Mouse (Mus musculus): Measurements from ENCODE around the gene Trappc10.

The Trappc10 gene

GRCm38 (mm10) chr10:78244438-78245224 is at the start of gene Trappc10:
Gene Trappc10 (minus strand): TSS chr10:78244641.
- DNase-seq (ENCODE audit: low read depth): peak; percentile 80

GRCm38 (mm10) chr10:78293576-78293975 is 49.1 kb upstream of the Trappc10 start:
- DNase-seq (ENCODE audit: low read depth): no peak

DNA sequence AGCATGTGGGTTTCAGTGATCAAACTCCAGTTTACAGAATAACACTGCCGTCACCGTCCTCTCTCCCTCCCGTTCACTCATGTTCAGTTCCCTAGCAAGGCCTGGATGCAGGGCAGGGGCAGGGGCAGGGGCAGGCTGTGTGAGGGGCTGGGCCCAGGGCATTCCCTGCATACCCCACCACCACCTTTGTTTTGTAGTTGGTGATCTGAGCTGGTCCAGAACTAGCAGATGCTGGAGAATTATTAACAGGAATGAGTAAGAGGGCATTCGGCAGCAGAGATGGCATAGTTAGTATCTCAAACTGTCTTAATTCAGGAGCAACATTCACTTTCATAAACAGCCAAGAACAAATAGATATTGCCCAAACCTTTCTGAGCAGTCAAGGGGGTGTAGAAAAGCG is 47.9 kb upstream of the Trappc10 start:
- no peak for DNase-seq (ENCODE audit: low read depth)

DNA sequence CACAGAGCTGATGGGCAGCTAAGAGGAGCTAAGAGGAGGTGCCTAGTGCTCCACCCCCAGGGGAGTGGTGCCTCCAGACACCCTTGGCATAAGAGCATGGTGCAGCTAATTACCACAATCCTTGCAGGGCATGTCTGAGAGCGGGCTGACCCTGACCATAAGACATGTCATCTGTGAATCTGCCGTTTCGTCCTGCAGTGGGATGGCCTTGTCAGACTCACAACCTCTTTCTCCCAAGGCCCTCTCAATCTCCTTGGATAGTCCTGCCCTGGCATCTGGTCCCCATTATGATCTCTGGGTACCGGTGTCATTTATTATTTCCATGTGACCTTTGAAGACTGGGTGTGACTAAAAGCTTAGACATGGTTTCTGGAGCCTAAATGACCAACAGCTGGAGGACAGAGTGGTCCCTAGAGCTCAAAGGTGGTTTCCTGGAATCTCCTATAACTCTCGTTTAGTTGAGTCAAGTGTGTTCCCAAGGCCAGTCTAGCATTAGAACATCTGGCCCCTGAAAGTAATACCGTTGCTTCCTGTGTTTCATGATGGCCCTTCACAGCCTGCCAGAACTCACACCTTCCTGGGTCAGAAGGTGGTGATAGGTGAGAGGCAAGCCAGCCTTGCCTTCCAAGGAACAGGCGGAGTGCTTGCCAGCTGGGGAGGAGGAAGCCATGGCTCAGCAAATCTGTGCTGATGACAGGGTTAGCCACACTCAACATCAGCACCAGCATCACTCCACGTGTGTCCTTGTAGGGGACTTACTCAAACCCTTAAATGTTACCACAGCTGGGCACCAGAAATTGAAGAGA is 46.5 kb upstream of the Trappc10 start:
- DNase-seq (ENCODE audit: low read depth): no peak

- no peak for DNase-seq (ENCODE audit: low read depth)
Observed at GRCm38 (mm10) chr10:78288896-78289295, 44.5 kb upstream of the Trappc10 start.

- DNase-seq (ENCODE audit: low read depth): no peak
Observed at GRCm38 (mm10) chr10:78288135-78288534, 43.7 kb upstream of the Trappc10 start.

GRCm38 (mm10) chr10:78287465-78288132 is 43.2 kb upstream of the Trappc10 start:
- no peak for DNase-seq (ENCODE audit: low read depth)

GRCm38 (mm10) chr10:78285959-78286358 is 41.5 kb upstream of the Trappc10 start:
- no peak for DNase-seq (ENCODE audit: low read depth)

GRCm38 (mm10) chr10:78285409-78285808 is 41.0 kb upstream of the Trappc10 start:
- DNase-seq (ENCODE audit: low read depth): no peak

- no peak for DNase-seq (ENCODE audit: low read depth)
Observed at GRCm38 (mm10) chr10:78284812-78285211, 40.4 kb upstream of the Trappc10 start.

DNA sequence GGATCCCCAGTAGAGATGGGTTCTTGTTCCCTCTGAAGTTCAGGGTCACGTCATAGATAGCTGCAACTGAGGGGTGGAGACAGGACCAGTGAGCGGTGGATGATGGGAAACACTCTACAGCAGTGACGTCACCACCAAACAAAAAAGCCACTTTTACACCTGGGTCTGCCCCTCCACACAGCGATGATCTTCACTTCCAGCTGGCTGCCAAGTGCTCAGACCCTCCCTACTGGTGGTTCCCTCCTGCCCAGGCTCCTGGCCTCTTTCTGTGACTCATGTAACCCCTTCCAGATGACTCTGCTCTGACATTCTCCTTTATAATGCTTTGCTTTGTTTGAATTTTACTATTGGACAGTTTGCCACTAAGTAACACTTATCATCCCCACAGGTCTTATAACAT is 38.0 kb upstream of the Trappc10 start:
- DNase-seq (ENCODE audit: low read depth): no peak

DNA sequence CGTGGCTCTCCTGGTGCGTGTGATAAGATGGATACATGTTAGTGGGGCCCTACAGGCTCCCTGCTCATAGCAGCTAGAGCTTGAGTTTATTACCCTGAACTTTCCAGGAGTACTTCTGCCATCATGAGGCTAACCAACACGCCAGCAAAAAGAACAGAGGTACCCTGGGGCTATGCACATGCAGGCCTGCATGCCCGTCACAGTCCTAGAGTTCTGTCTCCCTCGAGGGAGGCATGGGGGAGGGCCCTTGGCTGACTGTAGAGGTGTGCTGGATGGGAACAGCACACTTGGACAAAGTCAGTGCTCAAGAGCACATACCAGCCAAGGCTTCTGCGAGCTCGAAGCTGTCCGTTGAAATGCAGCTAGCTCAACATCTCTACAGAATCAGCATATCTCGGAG is 36.0 kb upstream of the Trappc10 start:
- DNase-seq (ENCODE audit: low read depth): no peak

- DNase-seq (ENCODE audit: low read depth): peak; percentile 40
Observed at GRCm38 (mm10) chr10:78279210-78279609, 34.8 kb upstream of the Trappc10 start.

DNA sequence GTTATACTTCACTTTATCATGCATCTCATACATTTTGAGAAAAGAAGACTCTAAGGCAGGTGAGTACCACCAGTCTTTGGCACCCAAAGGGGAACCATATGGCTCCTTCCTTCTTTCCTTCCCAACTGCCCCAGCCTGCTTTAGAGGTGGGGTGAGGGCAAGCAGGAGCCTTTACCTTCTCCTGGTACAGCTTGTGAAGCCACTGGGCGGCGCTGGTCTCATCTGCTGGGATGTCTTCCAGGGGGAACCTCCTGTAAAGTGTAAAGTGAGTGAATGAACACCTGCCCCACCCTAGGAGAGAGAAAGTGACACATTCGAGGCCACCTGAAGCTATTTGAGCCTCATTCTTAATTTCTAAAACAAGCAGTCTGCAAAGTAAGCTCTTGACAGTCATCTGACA is 33.4 kb upstream of the Trappc10 start:
- no peak for DNase-seq (ENCODE audit: low read depth)

- DNase-seq (ENCODE audit: low read depth): no peak
Observed at GRCm38 (mm10) chr10:78276242-78276641, 31.8 kb upstream of the Trappc10 start.

DNA sequence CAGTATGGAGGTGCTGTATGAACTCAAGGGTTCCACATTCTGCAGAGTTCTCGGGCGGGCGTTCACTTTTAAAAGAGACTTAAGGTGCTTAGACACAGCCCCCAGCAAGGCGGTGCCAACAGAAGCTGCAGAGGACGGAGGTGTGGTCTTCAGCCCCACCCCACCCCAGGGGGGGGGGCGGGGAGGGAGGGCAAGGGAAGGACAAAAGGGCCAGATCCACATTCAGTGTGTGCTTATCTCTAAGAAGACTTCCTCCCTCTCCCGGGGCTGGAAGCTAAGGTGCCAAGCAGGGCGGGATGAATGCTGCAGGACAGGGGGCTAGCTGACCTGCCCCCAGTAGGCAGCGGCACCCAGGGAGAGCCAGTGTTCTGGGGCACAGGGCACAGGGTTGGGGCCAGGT is 28.5 kb upstream of the Trappc10 start:
- peak; percentile 60 for DNase-seq (ENCODE audit: low read depth)

- no peak for DNase-seq (ENCODE audit: low read depth)
Observed at GRCm38 (mm10) chr10:78265881-78266280, 21.4 kb upstream of the Trappc10 start.

DNA sequence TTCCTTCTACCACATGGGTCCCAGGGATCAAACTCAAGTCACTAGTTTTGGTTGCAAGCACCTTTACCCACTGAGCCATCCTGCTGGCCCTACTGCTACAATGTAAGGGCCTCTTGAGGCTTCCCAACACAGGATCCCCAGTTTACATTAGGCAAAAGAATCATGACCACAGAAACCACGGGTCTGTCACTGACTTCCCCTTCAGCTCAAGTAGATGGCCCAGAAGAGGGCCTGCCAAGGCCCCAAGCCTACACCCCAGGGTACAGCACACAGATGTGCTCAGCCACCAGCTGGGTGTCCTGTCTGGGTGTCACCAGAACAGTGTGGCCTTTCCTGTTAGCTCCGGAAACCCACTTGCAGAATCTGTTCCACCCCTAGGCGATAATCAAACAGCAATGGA is 20.3 kb upstream of the Trappc10 start:
- no peak for DNase-seq (ENCODE audit: low read depth)

DNA sequence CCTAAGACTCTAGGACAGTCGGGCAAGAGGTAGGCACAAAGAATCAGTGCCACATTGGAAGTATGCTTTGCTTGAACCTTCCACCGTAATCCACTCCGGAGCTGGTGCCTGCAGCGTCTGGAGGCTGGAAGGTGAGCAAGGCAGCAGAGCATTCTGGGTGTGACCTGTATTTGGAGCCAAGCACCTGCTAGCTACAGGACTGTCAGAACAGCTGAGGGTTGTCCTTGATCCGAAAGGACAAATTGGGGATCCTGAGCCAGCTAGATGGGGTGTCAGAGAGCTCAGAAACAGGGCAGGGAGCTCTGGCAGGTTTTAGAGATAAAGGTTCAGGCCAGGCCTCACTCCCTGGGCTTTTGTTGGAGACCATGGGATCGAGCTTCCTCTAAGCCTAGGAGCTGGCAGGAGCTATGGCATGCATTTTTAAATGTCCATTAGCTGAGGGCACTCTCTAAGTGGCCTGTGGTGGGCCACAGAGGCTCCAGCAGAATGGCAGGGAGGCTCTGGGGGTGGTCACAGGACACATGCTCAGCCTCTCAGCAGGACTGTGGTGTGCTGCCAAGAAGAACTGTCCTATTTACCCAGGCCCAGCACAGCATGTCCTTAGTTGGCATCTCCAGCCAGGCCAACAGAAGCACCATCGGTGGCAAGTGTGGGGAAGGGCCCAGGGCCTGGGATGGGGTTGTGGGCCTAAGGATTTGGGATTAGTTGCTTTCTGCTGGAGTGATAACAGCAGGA is 16.6 kb upstream of the Trappc10 start:
- DNase-seq (ENCODE audit: low read depth): no peak

- DNase-seq (ENCODE audit: low read depth): no peak
Observed at GRCm38 (mm10) chr10:78260322-78260721, 15.9 kb upstream of the Trappc10 start.

DNA sequence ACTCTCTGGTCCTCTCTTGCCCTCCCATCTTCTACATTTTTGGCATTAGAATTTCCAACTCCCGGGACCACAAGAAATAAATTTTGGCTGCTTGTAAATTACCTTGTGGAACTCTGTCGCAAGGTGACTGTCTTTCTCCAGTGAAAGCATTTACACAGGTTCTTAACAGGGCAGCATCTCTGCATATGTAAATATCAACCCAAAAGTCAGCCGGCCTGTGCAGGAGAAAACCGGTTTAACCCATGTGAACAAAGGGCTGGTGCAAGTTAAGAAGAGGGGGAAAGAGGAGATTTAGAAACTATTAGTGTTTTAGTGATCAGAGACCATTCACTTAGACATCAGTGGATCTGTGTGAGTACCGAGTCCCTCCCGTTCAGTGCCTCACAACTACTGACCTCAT is 15.3 kb upstream of the Trappc10 start:
- no peak for DNase-seq (ENCODE audit: low read depth)

- DNase-seq (ENCODE audit: low read depth): no peak
Observed at GRCm38 (mm10) chr10:78259230-78259629, 14.8 kb upstream of the Trappc10 start.
